Mouse (Mus musculus) olfactory bulb, adult 2 months (tissue): Measurements from ENCODE around the gene Cyp2f2.

Experiments used
- CTCF ChIP-seq: fragments of 200-500 bp; IDR thresholded peaks from 2 replicates; pipeline ENCODE4 v1.5.1; 2012; ENCODE audit warnings: low read depth, mild to moderate bottlenecking, low read length, moderate library complexity; ENCODE audit not compliant: insufficient read depth
- POLR2A ChIP-seq: fragments of 200-500 bp; IDR thresholded peaks from 2 replicates; pipeline ENCODE4 v1.6.1; 2012; ENCODE audit warnings: mild to moderate bottlenecking, low read depth, low read length, moderate library complexity; ENCODE audit not compliant: insufficient read depth

- TF ChIP-seq POLR2A (no peak), CTCF (no peak)
These were observed 38.1 kb upstream of the Cyp2f2 start for GRCm38 (mm10) chr7:27081625-27082024.
